Mouse (Mus musculus) lung, adult 2 months (tissue): ENCODE data around the gene Tprgl.

ENCODE experiments used
- CTCF ChIP-seq: fragments of 200-500 bp; IDR thresholded peaks from 2 replicates; pipeline ENCODE4 v1.5.1; 2011; ENCODE audit warnings: mild to moderate bottlenecking, low read length, control low read depth; ENCODE audit not compliant: insufficient read depth
- POLR2A ChIP-seq: fragments of 200-500 bp; IDR thresholded peaks from 2 replicates; pipeline ENCODE4 v1.6.1; 2011; ENCODE audit warnings: low read depth, mild to moderate bottlenecking, control low read depth, low read length, borderline replicate concordance; ENCODE audit errors: extremely low read depth

DNA sequence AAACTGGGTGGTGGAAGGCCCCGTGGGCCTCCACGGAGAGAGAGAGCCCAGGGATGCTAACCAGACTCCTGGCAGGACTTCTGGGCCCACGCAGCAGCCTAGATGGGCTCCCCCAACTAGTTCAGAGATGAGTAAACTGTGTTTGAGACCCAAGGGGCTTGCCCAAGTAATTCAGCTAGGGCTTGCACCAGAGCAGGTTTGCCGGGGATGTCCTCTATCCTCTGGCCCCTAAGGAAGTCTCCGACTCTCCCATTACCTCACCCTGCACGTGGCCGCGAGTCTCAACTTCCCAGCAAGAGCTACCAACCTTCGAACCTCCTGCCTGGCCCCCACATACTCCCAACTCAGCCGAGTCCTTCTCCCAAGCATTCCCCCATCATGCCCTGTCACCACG is 50.6 kb downstream of the Tprgl start:
- TF ChIP-seq CTCF (no peak), POLR2A (no peak)
